Mouse (Mus musculus): ENCODE data around the gene Ubb.

DNA sequence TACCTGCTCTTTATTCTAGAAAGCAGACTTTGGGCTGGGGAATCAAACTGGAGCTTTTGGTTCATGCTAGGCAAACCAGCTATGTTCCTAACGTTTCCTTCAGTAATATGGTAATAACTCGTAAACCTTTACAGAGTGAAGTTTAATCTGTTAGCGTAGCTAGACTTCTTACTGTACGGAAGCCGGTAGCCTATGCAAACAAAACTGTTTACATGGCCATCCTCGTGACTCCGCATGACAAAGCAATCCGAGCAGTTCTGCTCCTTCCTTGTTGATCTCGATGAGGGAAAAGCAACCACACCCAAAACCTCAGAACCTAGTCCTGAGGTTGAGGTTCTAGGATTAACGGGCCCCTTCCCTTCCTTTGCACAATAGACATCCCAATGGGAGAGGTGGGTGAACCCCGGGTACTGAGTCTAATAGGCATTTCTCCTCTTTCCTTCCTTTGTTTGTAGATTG lies 715 bp upstream of the Ubb start:
- TF ChIP-seq CTCF (IDR thresholded peaks at IDR 0.05; ENCODE audit: low read depth, low read length) = no peak
- no peak for TF ChIP-seq POLR2AphosphoS5 (IDR thresholded peaks at IDR 0.05; ENCODE audit: insufficient replicate concordance, low read depth, low read length)
- no peak for TF ChIP-seq TAL1 (conservative IDR thresholded peaks at IDR 0.05; ENCODE audit: low read depth, low read length)

Data from G1E (cell line).